Mouse (Mus musculus): ENCODE data around the gene Pttg1.

Pttg1 gene

DNA sequence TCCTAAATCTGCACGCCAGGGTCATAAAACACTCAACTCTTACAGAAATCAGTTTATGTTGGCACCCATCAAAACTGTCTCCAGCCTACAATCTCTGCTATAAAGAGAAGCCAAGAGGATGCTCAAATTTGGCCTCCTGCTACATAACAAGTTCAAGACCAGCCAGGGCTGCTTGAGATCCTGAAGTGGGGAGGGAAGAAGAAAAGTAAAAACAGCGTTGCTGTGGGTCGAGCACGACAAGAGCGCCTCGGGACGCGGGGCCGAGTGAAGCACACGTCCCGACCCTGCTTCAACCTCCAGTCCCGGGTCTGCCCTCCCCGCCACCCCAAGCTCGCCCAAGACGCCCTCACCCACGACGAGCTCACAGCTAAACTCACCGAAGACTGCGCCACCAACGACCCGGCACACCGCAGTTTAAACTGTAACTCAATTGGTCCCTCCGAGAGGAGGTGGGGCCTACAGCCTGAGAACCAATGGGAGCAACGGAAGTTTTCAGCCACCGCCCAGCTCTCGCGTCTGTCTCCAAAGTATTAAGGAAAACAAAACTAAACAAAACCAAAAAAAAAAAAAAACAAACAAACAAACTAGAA lies at the start of gene Pttg1:
Gene Pttg1 (minus strand): TSS at position 428 of the 590 bp plus-strand sequence.
- peak; percentile 90 for DNase-seq

DNA sequence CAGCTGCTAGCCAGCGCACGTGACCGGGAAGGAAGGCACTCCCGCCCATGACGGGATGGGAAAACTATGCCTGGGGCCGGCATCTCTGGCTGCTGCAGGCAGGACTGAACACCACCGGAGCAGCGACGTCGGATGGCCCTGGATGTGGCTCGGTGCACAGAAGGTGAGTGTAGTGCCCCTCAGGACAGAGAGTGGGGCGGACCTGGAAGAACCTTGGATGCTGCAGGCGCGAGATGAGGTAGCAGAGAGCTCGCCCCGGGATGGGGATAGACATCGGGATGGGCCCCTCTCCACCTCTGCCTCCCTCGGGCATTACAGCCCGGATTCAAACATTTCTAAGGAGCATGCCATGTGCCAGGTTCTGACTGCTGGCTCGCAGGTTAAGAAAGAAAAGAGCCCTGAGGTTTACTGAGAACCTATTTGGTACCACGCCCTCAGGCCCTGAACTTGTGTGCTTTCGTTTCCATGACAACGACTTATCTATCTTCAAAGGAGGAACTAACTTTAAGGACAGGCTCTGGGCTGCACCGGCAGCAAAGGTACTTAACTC lies 48.2 kb upstream of the Pttg1 start, which contains the start of gene C1qtnf2:
Gene C1qtnf2 (plus strand): TSS at position 52 of the 550 bp plus-strand sequence.
- peak; percentile 61 for DNase-seq

DNA sequence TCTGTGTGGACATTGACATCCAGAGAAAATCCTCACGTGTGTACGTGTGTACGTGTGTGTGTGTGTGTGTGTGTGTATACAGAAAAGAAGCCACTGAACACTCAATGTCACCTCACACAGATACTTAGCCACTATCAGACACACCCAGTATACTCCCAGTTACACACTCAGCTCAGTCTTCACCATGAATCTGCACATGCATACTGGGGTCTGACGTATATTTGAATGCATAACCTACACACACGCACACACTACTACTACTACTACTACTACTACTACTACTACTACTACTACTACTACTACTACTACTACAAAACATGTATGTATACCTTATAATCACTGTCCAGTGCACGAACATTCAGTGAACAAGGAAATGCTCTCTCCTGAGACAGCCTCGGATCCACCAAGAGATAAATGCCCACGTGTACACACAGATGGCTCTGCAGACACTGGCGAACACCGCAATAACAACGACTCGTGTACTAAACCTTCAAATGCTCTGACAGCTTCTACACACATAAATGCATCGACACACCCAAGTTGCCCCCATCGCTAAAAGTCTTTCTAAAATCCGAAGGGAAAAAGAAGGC lies 47.7 kb upstream of the Pttg1 start:
- no peak for DNase-seq

DNA sequence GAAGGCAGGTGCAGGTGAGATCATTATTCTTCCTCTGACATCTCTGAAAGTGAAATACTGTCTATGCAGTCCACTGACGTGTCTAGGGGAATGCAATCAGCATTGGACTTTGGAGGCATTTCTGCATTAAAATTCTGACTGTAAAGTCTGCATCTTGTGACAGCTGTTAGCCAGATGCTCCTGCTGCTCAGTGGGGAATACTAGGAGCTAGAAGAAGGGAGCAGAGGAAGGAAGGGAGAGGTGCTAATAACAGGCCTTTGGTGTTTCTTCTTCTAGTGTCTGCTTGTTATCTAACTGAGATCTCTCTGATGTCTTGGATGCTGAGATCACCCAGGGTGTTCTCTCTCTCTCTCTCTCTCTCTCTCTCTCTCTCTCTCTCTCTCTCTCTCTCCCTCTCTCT lies 47.1 kb upstream of the Pttg1 start:
- no peak for DNase-seq

DNA sequence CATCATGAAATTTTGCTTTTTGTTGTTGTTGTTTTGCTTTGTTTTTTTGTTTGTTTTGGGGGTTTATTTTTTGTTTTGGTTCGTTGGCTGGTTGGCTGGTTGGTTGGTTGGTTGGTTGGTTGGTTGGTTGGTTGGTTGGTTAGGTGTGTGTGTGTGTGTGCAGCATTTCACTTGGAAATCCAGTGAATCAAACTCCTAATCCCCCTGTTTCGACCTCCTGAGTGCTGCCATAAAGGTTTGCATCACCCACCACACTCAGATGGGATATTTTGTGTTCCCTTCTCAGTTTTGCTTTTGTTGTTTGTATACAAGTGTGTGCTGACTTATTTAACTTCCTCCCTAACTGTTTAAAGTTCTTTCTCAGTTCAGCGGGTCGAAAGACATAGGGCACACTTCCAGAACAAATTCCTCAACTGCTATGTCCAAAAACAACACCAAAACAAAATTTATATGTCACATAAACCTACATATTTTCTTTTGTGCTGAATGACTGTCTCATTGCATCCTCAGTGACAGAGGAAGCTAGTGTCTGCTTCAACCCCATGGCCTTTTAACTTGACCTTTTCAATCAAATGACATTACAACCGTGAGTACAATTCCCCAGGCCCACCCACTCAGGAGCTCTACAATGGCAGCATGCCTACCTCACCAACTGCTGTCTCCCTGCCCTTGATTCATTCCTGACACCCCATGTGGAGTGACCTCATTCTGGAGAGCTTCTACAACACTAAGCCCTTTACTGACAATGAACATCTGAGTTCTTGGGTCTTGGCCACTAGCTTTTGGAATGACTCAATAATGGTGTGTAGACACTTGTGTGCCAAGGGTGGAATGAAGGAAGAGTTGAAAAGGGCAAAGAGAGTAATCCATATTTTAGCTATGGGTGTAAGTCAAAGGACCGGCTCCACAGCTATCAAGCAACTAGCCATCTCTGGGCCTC lies 45.1 kb upstream of the Pttg1 start:
- no peak for DNase-seq

DNA sequence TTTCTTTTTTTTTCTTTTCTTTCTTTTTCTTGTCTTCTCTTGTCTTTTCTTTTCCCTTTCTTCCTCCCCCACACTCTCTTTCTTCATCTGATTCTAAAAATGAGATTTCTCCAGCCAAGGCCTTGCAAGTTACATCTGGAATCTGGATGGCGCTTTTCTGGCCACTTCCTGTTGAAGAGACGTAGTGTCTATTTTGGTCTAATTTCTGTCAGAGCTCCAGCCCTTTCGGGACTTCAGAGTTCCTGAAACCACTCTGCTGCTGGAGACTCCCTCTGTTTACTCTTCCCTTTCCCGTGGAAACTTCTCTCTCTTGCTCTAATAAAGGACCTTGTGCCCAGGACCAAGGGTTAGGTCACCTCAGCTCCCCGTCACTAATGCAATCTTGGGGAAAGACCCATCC lies 44.1 kb upstream of the Pttg1 start:
- peak; percentile 60 for DNase-seq

DNA sequence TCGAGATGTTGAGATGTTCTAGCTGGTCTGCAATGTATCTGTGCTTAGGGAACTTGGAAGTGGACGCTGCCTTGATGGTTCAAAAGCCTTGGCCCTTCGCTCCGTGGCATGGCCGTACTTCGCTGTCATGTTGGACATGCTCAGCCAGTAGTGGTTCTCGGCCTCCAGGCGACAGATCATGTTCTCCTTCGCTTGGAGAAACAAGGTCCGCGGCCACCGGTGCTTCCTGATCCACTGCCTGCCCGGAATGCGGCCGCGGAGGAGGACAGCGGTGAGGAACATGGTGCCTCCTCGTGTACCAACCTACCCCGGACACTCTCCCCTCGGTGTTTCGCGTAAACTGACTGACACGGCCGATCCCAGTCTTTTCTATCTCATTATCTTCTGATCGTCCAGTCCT lies 37.2 kb upstream of the Pttg1 start:
- DNase-seq: no peak

DNA sequence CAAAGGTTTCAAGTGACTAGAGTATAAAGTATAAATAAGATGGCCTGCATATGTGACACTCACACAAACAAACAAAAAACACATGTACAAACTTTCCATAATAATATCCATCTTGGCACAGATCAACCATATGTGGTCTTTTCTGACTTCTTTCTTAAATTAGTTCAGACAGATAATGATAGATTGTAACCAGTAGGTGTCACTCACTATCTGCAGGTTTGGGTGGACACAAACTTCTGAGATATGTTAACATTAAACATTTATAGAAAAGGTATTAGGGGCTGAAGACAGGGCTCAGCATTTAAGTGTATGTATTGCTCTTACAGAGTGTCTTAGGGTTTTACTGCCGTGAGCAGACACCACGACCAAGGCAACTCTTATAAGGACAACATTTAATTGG lies 26.2 kb upstream of the Pttg1 start:
- no peak for DNase-seq

DNA sequence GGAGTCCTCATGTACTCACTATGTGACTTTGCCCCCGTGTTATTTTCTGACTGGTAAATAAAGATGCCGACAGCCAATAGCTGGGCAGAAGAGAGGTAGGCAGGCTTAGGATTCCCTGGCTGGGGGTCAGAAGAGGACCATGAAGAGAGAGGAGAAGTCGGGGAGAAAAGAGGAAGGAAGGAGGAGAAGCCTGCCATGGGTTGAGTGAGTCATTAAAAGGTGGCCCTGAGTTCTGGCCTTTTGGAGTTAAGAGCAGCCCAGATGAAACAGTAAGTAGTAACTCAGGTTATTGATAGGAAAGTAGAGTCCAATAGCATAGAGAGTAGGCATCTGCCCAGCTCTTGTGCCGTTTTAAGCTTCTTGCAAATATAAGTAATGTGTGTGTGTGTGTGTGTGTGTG lies 25.3 kb upstream of the Pttg1 start:
- DNase-seq: no peak

DNA sequence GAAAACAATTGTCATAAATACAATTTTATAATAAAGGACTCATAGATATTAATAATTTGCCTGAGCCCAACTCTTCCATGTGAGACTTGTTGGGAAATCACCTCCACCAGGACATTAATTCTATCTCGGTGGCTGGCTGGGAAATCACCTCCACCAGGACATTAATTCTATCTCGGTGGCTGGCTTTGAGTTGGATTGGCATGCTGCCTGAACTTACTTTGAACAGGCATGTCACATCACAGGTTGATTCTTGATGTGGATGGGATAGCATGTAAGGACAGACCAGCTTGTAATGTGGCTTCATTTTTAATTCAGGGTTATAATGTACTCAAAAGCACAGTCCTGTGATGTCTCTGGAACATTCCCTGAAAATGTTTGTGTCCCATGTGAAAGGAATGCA lies 23.9 kb upstream of the Pttg1 start:
- no peak for DNase-seq

DNA sequence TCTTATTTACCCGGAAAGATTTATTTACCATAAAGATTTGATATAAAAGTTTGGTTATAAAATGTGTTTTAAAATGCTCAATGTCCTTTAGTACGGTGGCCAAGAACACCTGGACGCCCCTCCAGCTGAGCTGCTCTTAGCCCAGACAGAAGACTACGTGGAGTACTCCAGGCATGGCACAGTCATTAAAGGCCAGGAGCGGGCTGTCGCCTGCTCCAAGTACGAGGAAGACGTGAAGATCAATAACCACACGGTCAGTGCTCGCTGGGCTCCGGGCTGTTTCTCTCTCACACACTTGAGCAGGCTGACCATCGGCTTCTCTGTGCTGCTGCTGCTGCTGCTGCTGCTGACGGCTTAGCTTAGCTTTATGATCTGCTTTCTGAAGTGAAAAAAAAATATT lies 17.1 kb upstream of the Pttg1 start:
- no peak for DNase-seq

DNA sequence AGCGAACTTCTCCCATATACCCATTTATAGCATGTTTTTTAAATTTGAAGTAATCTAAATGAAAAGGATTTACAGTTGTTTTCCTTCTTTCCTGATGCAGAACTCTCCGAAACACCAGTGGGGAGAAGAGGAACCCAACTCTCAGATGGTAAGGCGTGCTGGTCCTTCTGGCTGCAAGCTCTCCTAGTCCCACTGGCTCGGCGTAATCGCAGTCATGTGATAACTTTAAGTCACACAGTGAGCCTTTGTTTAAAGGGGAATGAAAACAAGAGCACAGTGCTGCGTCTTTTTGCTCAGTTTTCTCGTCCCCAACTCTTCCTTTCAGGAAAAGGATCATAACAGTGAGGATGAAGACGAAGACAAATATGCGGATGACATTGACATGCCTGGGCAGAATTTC lies 15.1 kb upstream of the Pttg1 start:
- DNase-seq: no peak

DNA sequence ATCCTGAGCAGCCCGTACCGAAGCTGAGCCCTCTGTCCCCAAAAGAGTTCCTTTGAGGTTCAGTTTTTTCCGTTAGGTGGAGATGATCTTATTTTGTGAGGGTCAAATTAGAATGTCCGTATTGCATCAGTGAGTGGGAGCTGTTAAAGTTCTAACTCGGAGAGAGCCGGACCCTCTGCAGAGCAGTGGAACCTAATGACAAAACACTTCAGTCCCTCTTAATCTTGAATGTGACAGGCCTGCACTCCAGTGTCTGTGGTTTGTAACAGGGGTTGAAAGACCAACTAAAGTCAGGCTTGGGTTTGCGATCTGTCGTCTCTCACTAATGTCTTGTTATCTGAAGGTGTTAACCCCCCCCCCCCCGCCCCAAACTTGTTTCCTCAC lies 8.0 kb upstream of the Pttg1 start:
- DNase-seq: no peak

DNA sequence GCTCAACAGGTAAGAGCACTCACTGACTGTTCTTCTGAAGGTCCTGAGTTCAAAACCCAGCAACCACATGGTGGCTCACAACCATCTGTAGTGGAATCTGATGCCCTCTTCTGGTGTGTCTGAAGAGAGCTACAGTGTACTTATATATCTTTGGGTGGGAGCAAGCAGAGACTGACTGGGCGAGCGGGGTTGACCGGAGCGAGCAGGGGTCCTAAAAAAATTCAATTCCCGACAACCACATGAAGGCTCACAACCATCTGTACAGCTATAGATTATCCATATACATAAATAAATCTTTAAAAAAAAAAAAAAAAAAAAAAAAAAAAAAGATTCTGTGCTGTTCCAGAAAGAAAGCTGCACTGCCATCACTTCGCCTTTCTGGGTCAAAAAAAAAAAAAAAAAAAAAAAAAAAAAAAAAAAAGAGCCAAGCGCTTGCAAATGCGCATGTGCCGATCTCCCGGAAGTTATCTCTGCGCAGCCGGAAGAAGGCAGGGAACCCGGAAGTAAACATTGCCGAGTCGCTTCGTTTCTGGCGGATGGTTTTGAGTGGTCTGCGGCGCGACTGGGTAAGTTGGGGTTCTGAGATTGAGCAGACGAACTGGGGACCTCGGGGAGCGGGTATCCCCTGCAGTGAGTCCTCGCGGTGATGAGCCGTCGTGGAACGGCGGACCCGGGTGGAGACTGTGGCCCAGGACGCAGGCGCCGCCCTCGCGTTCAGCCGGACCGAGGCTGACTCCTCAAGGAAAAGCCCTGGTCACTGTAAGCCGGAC lies 7.4 kb upstream of the Pttg1 start, which contains the start of gene Slu7:
Gene Slu7 (plus strand): TSS at position 491 of the 770 bp plus-strand sequence.
- peak; percentile 85 for DNase-seq

DNA sequence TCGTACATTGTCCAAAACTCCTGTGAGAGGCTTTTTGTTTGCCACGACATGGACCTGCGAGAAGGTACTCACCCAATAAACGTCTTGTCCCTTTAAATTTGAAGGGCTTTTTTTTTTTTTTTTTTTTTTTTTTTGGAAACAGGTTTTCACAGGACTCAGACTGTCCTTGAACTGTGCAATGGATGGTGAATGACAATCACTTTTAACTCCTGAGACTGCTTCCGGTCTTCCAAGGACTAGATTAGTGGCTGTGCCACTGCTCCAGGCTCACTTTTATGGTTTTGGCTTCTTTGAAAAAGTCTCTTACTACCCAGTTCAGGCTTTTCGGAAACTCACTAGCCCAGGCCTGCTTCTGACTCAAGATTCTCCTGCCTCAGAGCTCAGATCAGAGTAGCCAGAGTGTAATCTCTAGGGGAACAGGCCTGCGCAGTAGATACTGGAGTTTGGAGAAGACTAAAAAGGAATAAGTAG lies 398 bp upstream of the Pttg1 start:
- no peak for DNase-seq

DNA sequence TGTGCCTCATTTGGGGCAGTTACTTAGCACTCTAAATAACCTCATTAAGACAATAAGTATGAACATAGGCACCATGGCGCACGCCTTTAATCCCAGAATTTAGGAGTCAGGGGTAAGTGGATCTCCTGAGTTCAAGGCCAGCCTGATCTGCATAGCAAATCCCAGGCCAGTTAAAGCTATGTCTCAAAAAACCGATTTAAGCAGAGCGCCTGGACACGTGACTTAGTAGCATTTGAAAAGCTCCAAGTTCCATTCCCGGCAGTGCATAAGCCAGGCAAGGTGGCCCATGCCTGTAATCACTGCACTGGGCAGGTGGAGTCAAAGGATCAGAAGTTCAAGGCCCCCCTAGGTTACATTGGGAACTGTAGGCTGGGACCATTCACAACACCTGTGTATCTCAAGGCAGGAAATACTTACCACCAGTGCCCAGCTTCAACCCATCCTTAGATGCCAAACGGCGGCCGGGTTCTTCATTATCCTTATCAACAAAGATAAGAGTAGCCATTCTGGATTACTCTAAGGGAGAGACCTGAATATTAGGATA lies 813 bp downstream of the Pttg1 start:
- DNase-seq: no peak

DNA sequence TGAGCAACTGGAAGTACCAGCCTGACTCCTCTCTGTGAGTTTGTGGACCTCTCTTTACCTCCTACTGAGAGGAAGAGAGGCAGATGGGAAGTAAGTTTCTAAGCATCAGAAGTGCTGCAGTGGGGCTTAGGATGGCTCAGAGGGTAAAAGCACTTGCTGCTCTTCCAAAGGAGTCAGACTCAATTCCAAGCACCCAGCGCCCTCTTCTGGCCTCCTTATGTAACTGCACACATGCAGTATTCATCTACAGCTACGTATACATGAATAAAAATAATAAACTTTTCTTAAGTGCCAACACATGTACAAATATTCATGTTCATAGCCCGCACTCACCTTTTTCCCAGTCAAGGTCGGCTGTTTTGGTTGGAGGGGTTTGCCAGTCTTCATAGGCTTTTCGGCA lies 1.7 kb downstream of the Pttg1 start:
- no peak for DNase-seq

DNA sequence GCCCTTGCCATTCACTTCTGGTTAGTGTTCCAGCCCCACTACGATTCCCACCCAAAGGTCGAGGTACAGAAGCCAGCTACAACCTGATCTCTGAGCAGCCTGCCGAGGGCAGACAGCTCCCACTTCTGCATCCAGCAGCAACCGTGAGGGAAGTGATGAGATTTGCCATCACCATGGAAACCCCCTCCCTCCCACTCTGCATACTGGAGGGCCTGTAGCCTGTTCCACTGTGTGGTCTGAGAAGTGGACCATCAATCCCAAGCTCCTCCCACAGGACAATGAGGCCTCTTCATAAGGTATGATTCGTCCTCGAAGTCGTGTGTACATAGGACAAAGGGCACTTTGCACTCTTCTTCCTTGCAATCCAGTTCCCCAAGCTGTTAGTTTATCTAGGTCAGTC lies 8.8 kb downstream of the Pttg1 start:
- DNase-seq: no peak

DNA sequence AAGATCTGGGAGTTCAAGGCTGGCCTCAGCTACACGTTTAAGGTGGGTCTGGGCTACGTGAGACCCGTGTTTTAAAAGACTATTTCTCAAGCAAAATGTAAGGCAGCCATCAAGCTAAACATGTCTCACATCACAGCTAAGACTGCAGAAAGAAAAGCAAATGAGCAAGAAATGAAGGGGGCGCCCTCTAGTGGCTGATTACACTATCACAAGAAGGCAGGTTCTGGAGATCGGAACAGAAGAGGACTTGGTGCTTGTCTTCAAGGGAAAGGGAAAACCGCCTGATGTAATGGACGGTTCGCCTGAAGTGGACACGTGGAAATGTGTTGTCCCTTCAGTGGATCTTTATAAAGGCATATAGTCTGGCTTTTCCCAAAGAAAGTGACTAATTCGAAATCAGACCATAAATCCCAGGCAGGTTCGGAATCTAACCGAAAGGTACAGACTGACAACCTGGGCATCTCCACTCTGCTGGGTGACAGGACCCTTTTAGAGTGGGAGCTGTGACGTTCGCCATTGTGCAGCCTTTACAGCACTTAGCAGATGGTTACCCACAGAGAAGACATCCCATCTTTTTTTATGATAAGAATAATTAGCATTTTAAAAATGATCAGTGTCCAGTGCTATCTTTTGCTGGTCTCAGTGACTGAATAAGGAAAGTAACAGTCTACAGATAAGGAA lies 13.1 kb downstream of the Pttg1 start:
- peak; percentile 73 for DNase-seq

DNA sequence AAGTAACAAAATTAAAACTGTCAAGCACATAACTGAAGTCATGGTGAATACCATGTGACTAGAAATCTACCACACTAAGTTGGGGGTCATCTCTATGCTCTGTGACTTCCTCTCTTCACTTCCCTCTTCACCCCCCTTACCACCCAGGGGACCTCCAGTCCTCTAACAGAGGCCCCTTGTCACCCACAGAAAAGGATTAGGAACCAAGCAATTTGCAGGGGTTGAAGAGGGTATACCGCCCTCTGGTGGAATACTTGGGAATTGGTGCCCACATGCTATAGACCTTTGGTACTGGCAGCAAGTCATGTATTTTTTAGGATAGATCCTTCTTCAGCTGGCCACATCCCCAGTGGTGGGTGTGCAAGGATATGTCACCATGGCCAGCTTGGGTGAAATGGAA lies 14.6 kb downstream of the Pttg1 start:
- DNase-seq: peak; percentile 69

DNA sequence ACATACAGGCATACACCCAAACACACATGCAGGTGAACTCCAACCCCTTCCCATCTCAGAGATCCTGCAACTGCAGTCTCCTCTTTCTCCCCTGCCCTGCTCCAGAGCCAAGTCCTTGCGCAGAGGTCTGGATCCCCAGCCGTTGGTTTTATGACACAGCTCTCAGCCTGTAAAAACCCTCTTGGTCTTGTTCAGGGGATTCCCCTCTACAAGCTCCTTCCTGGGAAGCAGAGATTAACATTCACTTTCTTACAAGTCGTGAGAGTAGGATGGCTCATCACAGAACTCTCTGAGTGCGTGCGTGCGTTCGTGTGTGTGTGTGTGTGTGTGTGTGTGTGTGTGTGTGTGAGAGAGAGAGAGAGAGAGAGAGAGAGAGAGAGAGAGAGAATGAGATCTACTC lies 15.8 kb downstream of the Pttg1 start:
- no peak for DNase-seq

DNA sequence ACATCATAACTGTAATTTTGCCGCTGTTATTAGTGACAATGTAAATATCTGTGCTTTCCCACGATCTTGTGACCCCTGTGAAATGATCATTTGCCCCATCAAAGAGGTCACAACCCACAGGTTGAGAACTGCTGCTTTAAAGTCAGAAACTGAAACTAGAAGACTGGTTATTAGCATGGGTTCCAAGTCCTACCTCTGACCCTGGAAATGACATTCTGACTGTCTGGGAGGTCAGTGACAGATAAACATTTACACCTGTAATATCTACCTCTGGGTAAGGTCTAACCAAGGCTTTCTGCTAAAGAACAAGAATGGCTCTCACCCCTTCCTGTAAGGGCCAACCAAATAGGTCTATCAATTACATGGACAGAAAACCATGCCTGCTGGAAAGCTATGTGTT lies 17.2 kb downstream of the Pttg1 start:
- no peak for DNase-seq
